Mouse (Mus musculus): ENCODE measurements around the gene Prrc2b. TPM values are rescaled to one million over a fixed set of nuclear protein-coding genes. Genes with fewer than 3 reads are reported as not detected.

The Prrc2b gene
- polyA plus RNA-seq, 1 experiment from 2014 or later: 76.8 TPM

GRCm38 (mm10) chr2:32220969-32221368, 70.1 kb downstream of the Prrc2b start:
- H3K4me1 ChIP-seq (ENCODE audit: insufficient read depth): no peaks in the 10 kb centered on the region
- H3K27ac ChIP-seq (ENCODE audit: low read depth): no peak overlapping the region
- TF ChIP-seq CTCF (IDR thresholded peaks at IDR 0.05; ENCODE audit: low read depth): no peak
- no peak for ATAC-seq (ENCODE audit: insufficient read depth)
- no peak overlapping the region for H3K9ac ChIP-seq
- DNase-seq: no peak
- no peaks in the 10 kb centered on the region for H3K9me3 ChIP-seq (ENCODE audit: low read depth, low read length)
- no peak overlapping the region for H3K4me2 ChIP-seq
- H3K4me3 ChIP-seq (ENCODE audit: low read depth, low read length): no peak overlapping the region
- H3K27me3 ChIP-seq (ENCODE audit: insufficient read depth, low read length): no peaks in the 10 kb centered on the region
- peaks cover 100% of the 10 kb centered on the region for H3K36me3 ChIP-seq (ENCODE audit: insufficient read depth)
- WGBS: 93% methylated on average over 10 of the region's 10 CpGs

GRCm38 (mm10) chr2:32221577-32221976, 70.7 kb downstream of the Prrc2b start:
- no peak overlapping the region for H3K27ac ChIP-seq (ENCODE audit: low read depth)
- no peak overlapping the region for H3K9ac ChIP-seq
- no peak for DNase-seq
- no peaks in the 10 kb centered on the region for H3K4me1 ChIP-seq (ENCODE audit: insufficient read depth)
- H3K9me3 ChIP-seq (ENCODE audit: low read depth, low read length): no peaks in the 10 kb centered on the region
- no peak for TF ChIP-seq CTCF (IDR thresholded peaks at IDR 0.05; ENCODE audit: low read depth)
- no peak for ATAC-seq (ENCODE audit: insufficient read depth)
- H3K36me3 ChIP-seq (ENCODE audit: insufficient read depth): peaks cover 100% of the 10 kb centered on the region
- no peaks in the 10 kb centered on the region for H3K27me3 ChIP-seq (ENCODE audit: insufficient read depth, low read length)
- WGBS: 88% methylated on average over 7 of the region's 7 CpGs
- H3K4me2 ChIP-seq: no peak overlapping the region
- H3K4me3 ChIP-seq (ENCODE audit: low read depth, low read length): no peak overlapping the region

- H3K4me1 ChIP-seq (ENCODE audit: insufficient read depth): no peaks in the 10 kb centered on the region
- H3K36me3 ChIP-seq (ENCODE audit: insufficient read depth): peaks cover 100% of the 10 kb centered on the region
- WGBS: 81% methylated on average over 10 of the region's 10 CpGs
- no peak for TF ChIP-seq CTCF (IDR thresholded peaks at IDR 0.05; ENCODE audit: low read depth)
- ATAC-seq (ENCODE audit: insufficient read depth) (no peak), DNase-seq (no peak)
- H3K9ac ChIP-seq: no peak overlapping the region
- no peaks in the 10 kb centered on the region for H3K9me3 ChIP-seq (ENCODE audit: low read depth, low read length)
- H3K27ac ChIP-seq (ENCODE audit: low read depth): no peak overlapping the region
- no peaks in the 10 kb centered on the region for H3K27me3 ChIP-seq (ENCODE audit: insufficient read depth, low read length)
- H3K4me3 ChIP-seq (ENCODE audit: low read depth, low read length): no peak overlapping the region
- H3K4me2 ChIP-seq: no peak overlapping the region
Measured at GRCm38 (mm10) chr2:32222057-32222456, 71.2 kb downstream of the Prrc2b start.

- Histone ChIP-seq H3K27me3 (ENCODE audit: insufficient read depth, low read length) (no peaks in the 10 kb centered on the region), H3K9ac (peak overlapping the region; percentile 62), H3K4me3 (ENCODE audit: low read depth, low read length) (peak overlapping the region; percentile 71), H3K36me3 (ENCODE audit: insufficient read depth) (peaks cover 51% of the 10 kb centered on the region), H3K9me3 (ENCODE audit: low read depth, low read length) (no peaks in the 10 kb centered on the region), H3K4me2 (peak overlapping the region; percentile 93), H3K4me1 (ENCODE audit: insufficient read depth) (peaks cover 10% of the 10 kb centered on the region; the same call in 1 of the 2 replicates), H3K27ac (ENCODE audit: low read depth) (peak overlapping the region; percentile 90)
- TF ChIP-seq CTCF (IDR thresholded peaks at IDR 0.05; ENCODE audit: low read depth): no peak
- ATAC-seq (ENCODE audit: insufficient read depth) (no peak), DNase-seq (no peak)
- WGBS: 21% methylated on average over 7 of the region's 7 CpGs
Measured at GRCm38 (mm10) chr2:32235433-32235832, 84.6 kb downstream of the Prrc2b start.

GRCm38 (mm10) chr2:32235886-32236759, 85.2 kb downstream of the Prrc2b start, which contains the start of gene Pomt1:
Pomt1 (plus strand) TSS chr2:32236590.
- Histone ChIP-seq H3K27ac (ENCODE audit: low read depth) (peak within 1 kb of the TSS; percentile 90), H3K9me3 (ENCODE audit: low read depth, low read length) (no peaks in the 10 kb centered on the region), H3K4me2 (peak within 1 kb of the TSS; percentile 93), H3K9ac (peak within 1 kb of the TSS; percentile 62), H3K27me3 (ENCODE audit: insufficient read depth, low read length) (no peaks in the 10 kb centered on the region), H3K4me1 (ENCODE audit: insufficient read depth) (peaks cover 10% of the 10 kb centered on the region; the same call in 1 of the 2 replicates), H3K4me3 (ENCODE audit: low read depth, low read length) (peak within 1 kb of the TSS; percentile 71), H3K36me3 (ENCODE audit: insufficient read depth) (peaks cover 44% of the 10 kb centered on the region)
- DNase-seq (peak; percentile 99), ATAC-seq (ENCODE audit: insufficient read depth) (peak; percentile 93)
- TF ChIP-seq CTCF (IDR thresholded peaks at IDR 0.05; ENCODE audit: low read depth): no peak
- WGBS: under 1% methylated on average over 54 of the region's 54 CpGs

- no peaks in the 10 kb centered on the region for H3K27me3 ChIP-seq (ENCODE audit: insufficient read depth, low read length)
- H3K4me3 ChIP-seq (ENCODE audit: low read depth, low read length): peak overlapping the region; percentile 71
- H3K27ac ChIP-seq (ENCODE audit: low read depth): peak overlapping the region; percentile 90
- TF ChIP-seq CTCF (IDR thresholded peaks at IDR 0.05; ENCODE audit: low read depth): peak; percentile 63
- H3K4me1 ChIP-seq (ENCODE audit: insufficient read depth): peaks cover 10% of the 10 kb centered on the region; the same call in 1 of the 2 replicates
- WGBS: under 1% methylated on average over 20 of the region's 20 CpGs
- H3K4me2 ChIP-seq: peak overlapping the region; percentile 93
- DNase-seq: peak; percentile 91
- H3K9me3 ChIP-seq (ENCODE audit: low read depth, low read length): no peaks in the 10 kb centered on the region
- peak; percentile 53 for ATAC-seq (ENCODE audit: insufficient read depth)
- H3K9ac ChIP-seq: peak overlapping the region; percentile 62
- peaks cover 40% of the 10 kb centered on the region for H3K36me3 ChIP-seq (ENCODE audit: insufficient read depth)
Measured at GRCm38 (mm10) chr2:32236760-32237487, 86.0 kb downstream of the Prrc2b start.

GRCm38 (mm10) chr2:32237571-32237970, 86.7 kb downstream of the Prrc2b start:
- Histone ChIP-seq H3K36me3 (ENCODE audit: insufficient read depth) (peaks cover 34% of the 10 kb centered on the region), H3K4me3 (ENCODE audit: low read depth, low read length) (peak overlapping the region; percentile 71), H3K27ac (ENCODE audit: low read depth) (no peak overlapping the region), H3K9me3 (ENCODE audit: low read depth, low read length) (no peaks in the 10 kb centered on the region), H3K27me3 (ENCODE audit: insufficient read depth, low read length) (no peaks in the 10 kb centered on the region), H3K9ac (peak overlapping the region; percentile 62), H3K4me2 (peak overlapping the region; percentile 93), H3K4me1 (ENCODE audit: insufficient read depth) (peaks cover 10% of the 10 kb centered on the region; the same call in 1 of the 2 replicates)
- no peak for TF ChIP-seq CTCF (IDR thresholded peaks at IDR 0.05; ENCODE audit: low read depth)
- DNase-seq: peak; percentile 60
- no peak for ATAC-seq (ENCODE audit: insufficient read depth)
- WGBS: 25% methylated on average over 4 of the region's 4 CpGs
